Mouse (Mus musculus): ENCODE data around the gene L1td1. TPM values are rescaled to one million over a fixed set of nuclear protein-coding genes. Genes with fewer than 3 reads are reported as not detected.

The L1td1 gene
- polyA plus RNA-seq, 1 experiment from 2014 or later, result not detected

DNA sequence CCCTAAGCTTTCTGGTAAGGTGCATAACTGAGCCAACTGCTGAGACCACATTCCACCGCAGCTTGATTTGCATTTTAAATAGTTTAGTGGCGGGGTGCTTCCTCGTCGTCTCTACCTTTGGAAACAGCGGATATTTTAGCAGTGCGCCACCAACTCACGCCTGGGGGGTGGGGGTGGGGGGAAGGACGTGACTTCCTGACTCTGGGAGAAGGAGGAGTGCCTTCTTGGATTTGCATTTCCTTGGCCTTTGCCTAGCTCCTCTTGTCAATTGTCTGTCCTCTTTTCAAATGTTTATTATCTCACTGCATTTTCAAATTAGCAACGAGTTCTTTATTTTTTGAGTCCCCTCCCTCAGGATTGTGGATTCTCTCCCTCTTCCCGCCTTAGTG is 1.4 kb downstream of the L1td1 start:
- Histone ChIP-seq H3K4me2 (ENCODE audit: low read length) (peak overlapping the region; percentile 28), H3K9ac (replicated peaks; ENCODE audit: low read depth, low read length) (no peak overlapping the region), H3K27ac (ENCODE audit: low read length) (no peak overlapping the region), H3K4me3 (replicated peaks; ENCODE audit: low read length) (no peak overlapping the region), H3K36me3 (ENCODE audit: control insufficient read depth, insufficient read depth) (no peaks in the 10 kb centered on the region), H3K9me3 (ENCODE audit: control insufficient read depth, low read length) (no peaks in the 10 kb centered on the region), H3K4me1 (replicated peaks; ENCODE audit: control insufficient read depth, insufficient read depth, low read length) (peaks cover 11% of the 10 kb centered on the region), H3K27me3 (replicated peaks; ENCODE audit: control insufficient read depth, insufficient read depth, low read length) (peaks cover 21% of the 10 kb centered on the region)
- ATAC-seq, result no peak
- WGBS, result under 1% methylated on average over 10 of the region's 10 CpGs

DNA sequence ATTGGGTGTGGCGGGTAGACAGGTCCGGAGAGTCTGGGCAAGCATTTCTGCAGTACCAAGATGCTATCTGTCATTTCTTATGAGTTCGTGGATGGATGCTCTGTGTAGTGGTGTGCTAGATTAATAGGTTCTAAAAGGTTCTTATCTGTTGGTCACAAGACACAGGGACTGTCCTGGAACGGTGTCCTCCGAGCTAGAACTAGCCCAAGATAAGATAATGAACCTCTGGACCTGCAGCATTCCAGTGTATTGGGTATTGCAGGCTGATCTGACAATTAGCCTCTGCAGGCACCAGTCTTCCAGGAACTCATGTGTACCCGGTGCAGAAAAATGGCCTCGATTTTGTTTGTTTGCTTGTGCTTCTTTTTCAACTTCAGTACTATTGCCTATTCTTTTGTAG is 2.2 kb downstream of the L1td1 start:
- Histone ChIP-seq H3K27ac (ENCODE audit: low read length) (no peak overlapping the region), H3K9ac (replicated peaks; ENCODE audit: low read depth, low read length) (no peak overlapping the region), H3K4me3 (replicated peaks; ENCODE audit: low read length) (no peak overlapping the region), H3K36me3 (ENCODE audit: control insufficient read depth, insufficient read depth) (no peaks in the 10 kb centered on the region), H3K4me2 (ENCODE audit: low read length) (no peak overlapping the region), H3K9me3 (ENCODE audit: control insufficient read depth, low read length) (no peaks in the 10 kb centered on the region), H3K4me1 (replicated peaks; ENCODE audit: control insufficient read depth, insufficient read depth, low read length) (peaks cover 11% of the 10 kb centered on the region), H3K27me3 (replicated peaks; ENCODE audit: control insufficient read depth, insufficient read depth, low read length) (peaks cover 21% of the 10 kb centered on the region)
- no peak for ATAC-seq
- 70% methylated on average over 7 of the region's 7 CpGs for WGBS

DNA sequence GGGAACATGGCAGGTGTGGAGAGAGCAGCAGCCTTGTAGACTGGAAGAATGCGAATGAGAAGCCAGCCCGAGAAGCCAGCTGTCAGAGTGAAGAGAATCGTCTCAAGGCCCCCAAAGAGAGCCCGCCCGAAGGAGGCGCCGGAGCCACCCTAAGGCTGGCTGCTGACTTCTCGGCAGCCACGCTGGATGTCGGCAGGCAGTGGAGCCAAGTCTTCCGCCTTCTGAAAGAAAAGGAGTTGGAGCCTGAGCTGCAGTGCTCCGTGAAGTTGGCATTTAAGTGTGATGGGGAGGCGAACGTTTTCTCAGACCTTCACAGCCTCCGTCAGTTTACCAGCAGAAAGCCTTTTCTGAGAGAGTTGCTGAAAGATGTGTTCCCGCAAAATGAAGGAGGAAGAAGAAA is 7.1 kb downstream of the L1td1 start:
- Histone ChIP-seq H3K9ac (replicated peaks; ENCODE audit: low read depth, low read length) (no peak overlapping the region), H3K4me3 (replicated peaks; ENCODE audit: low read length) (no peak overlapping the region), H3K27ac (ENCODE audit: low read length) (no peak overlapping the region), H3K9me3 (ENCODE audit: control insufficient read depth, low read length) (no peaks in the 10 kb centered on the region), H3K36me3 (ENCODE audit: control insufficient read depth, insufficient read depth) (no peaks in the 10 kb centered on the region), H3K27me3 (replicated peaks; ENCODE audit: control insufficient read depth, insufficient read depth, low read length) (peaks cover 5% of the 10 kb centered on the region; the same call in 1 of the 2 replicates), H3K4me2 (ENCODE audit: low read length) (no peak overlapping the region), H3K4me1 (replicated peaks; ENCODE audit: control insufficient read depth, insufficient read depth, low read length) (no peaks in the 10 kb centered on the region)
- 93% methylated on average over 16 of the region's 16 CpGs for WGBS
- ATAC-seq, result no peak

DNA sequence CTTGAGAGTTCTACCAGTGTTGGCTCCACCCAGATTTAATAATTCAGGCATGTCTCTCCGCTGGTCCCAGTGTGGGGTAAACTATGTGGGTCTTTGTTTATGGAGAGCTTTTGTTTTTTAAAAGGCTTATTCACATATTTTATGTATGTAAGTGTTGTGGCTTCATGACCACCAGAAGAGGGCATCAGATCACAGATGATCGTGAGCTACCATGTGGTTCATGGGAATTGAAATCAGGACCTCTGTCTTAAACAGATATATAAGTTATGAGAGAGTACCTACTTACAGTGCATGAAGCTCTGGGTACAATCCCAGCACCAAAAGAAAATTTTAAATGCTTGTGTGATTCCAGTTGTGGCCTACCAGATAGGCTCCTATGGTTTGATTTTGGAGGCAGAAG is 13.2 kb downstream of the L1td1 start:
- Histone ChIP-seq H3K9ac (replicated peaks; ENCODE audit: low read depth, low read length) (no peak overlapping the region), H3K27ac (ENCODE audit: low read length) (no peak overlapping the region), H3K4me1 (replicated peaks; ENCODE audit: control insufficient read depth, insufficient read depth, low read length) (no peaks in the 10 kb centered on the region), H3K4me2 (ENCODE audit: low read length) (no peak overlapping the region), H3K27me3 (replicated peaks; ENCODE audit: control insufficient read depth, insufficient read depth, low read length) (no peaks in the 10 kb centered on the region), H3K4me3 (replicated peaks; ENCODE audit: low read length) (no peak overlapping the region), H3K9me3 (ENCODE audit: control insufficient read depth, low read length) (no peaks in the 10 kb centered on the region), H3K36me3 (ENCODE audit: control insufficient read depth, insufficient read depth) (no peaks in the 10 kb centered on the region)
- ATAC-seq, result no peak
- WGBS, result 36% methylated on average over 2 of the region's 2 CpGs

DNA sequence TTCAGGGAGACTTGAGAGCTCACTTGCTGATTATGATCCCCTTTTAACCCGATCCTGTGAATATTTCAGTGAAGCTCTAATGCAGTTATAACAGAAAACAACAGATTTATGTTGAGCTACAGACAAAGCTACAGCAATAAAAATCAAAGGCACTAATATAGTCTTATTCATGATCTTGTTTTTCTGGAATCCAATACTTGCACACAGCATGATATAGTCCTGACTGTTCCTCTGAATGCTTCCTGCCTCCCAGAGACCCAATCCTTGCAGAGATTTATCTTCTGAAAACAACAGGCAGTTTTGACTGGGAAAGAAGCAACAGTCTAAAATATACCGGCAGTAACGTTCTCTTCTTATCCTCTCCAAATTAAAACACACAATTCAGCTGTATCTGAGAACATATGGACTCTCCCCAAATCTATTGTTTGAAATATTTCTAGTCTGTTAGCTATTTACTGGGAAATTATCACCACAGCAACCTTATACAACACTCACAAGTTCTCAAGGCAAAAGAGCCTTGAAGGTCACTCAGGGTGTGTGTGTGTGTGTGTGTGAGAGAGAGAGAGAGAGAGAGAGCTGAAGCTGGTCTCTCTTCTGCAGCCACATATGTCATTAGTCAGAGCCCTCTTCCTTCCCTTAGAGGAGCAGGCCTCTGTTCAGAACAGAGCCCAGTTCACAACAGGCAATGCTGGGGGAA is 16.8 kb downstream of the L1td1 start:
- Histone ChIP-seq H3K27me3 (replicated peaks; ENCODE audit: control insufficient read depth, insufficient read depth, low read length) (no peaks in the 10 kb centered on the region), H3K4me3 (replicated peaks; ENCODE audit: low read length) (no peak overlapping the region), H3K9ac (replicated peaks; ENCODE audit: low read depth, low read length) (no peak overlapping the region), H3K4me1 (replicated peaks; ENCODE audit: control insufficient read depth, insufficient read depth, low read length) (no peaks in the 10 kb centered on the region), H3K27ac (ENCODE audit: low read length) (no peak overlapping the region), H3K9me3 (ENCODE audit: control insufficient read depth, low read length) (no peaks in the 10 kb centered on the region), H3K4me2 (ENCODE audit: low read length) (no peak overlapping the region), H3K36me3 (ENCODE audit: control insufficient read depth, insufficient read depth) (no peaks in the 10 kb centered on the region)
- 60% methylated on average over 3 of the region's 3 CpGs for WGBS
- ATAC-seq, result no peak

DNA sequence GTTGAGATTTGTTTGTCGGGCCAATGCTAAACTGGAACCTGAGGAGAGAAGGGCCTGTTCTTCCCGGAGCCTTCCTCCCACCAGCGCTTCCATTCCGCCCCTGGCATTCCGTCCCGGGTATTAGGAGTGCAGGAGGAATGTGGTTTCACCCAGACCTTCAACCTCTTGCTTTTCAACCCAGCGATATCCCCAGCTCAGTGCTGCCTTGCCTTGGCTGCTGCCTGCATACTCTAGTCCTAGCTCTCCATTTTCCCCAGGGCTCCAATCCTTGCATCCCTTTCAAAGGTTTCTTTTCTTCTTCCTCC is 17.3 kb downstream of the L1td1 start:
- Histone ChIP-seq H3K9me3 (ENCODE audit: control insufficient read depth, low read length) (no peaks in the 10 kb centered on the region), H3K27ac (ENCODE audit: low read length) (no peak overlapping the region), H3K4me2 (ENCODE audit: low read length) (no peak overlapping the region), H3K9ac (replicated peaks; ENCODE audit: low read depth, low read length) (no peak overlapping the region), H3K36me3 (ENCODE audit: control insufficient read depth, insufficient read depth) (no peaks in the 10 kb centered on the region), H3K4me3 (replicated peaks; ENCODE audit: low read length) (no peak overlapping the region), H3K27me3 (replicated peaks; ENCODE audit: control insufficient read depth, insufficient read depth, low read length) (no peaks in the 10 kb centered on the region), H3K4me1 (replicated peaks; ENCODE audit: control insufficient read depth, insufficient read depth, low read length) (no peaks in the 10 kb centered on the region)
- ATAC-seq, result no peak
- WGBS, result 24% methylated on average over 7 of the region's 7 CpGs

DNA sequence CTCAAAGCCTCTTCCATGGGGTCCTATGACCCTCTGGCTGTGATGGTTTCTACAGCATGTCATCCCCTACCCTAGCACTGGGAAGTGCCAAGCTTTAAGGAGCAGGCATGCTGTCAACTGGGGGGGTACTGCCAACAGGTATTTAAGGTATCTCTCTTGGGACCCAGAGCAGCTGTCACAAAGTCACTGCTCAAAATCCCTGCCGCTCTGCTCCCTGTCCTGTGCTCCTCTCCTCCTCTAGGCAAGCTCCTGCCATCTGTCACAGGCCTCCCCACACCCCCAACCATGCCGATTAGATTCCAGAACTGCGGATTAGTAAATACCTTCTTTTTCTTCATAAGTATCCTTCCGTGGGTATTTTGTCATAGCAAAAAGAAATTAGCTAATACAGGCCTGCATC is 27.9 kb downstream of the L1td1 start:
- ATAC-seq, result no peak
- Histone ChIP-seq H3K4me3 (replicated peaks; ENCODE audit: low read length) (no peak overlapping the region), H3K4me2 (ENCODE audit: low read length) (no peak overlapping the region), H3K9me3 (ENCODE audit: control insufficient read depth, low read length) (no peaks in the 10 kb centered on the region), H3K9ac (replicated peaks; ENCODE audit: low read depth, low read length) (no peak overlapping the region), H3K4me1 (replicated peaks; ENCODE audit: control insufficient read depth, insufficient read depth, low read length) (peaks cover 15% of the 10 kb centered on the region), H3K27ac (ENCODE audit: low read length) (no peak overlapping the region), H3K27me3 (replicated peaks; ENCODE audit: control insufficient read depth, insufficient read depth, low read length) (no peaks in the 10 kb centered on the region), H3K36me3 (ENCODE audit: control insufficient read depth, insufficient read depth) (no peaks in the 10 kb centered on the region)
- WGBS, result 59% methylated on average over 4 of the region's 4 CpGs

DNA sequence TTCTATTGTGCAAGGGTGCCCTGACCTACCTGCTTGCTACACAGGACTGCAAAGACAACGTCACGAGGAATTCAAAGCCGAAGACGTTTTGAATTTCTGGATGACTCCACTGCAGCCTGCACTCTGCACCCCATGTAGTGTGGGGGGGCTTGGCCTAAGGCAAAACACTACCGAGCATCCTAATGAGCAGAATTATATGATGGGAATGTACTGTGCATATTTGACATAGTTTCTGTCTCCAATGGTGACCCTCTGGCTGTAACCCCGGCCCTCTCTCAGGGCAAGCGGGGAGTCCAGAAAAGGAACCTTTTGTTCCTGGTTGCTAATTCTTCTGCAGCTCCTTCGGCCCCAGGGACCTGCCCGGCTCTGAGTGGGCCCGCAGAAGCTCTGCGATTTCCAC is 29.6 kb downstream of the L1td1 start:
- no peak overlapping the region for H3K9ac ChIP-seq (replicated peaks; ENCODE audit: low read depth, low read length)
- ATAC-seq, result no peak; the same call in 1 of the 2 replicates
- no peak overlapping the region for H3K27ac ChIP-seq (ENCODE audit: low read length)
- no peaks in the 10 kb centered on the region for H3K36me3 ChIP-seq (ENCODE audit: control insufficient read depth, insufficient read depth)
- H3K27me3 ChIP-seq (replicated peaks; ENCODE audit: control insufficient read depth, insufficient read depth, low read length), result no peaks in the 10 kb centered on the region
- H3K9me3 ChIP-seq (ENCODE audit: control insufficient read depth, low read length), result no peaks in the 10 kb centered on the region
- no peak overlapping the region for H3K4me3 ChIP-seq (replicated peaks; ENCODE audit: low read length)
- H3K4me1 ChIP-seq (replicated peaks; ENCODE audit: control insufficient read depth, insufficient read depth, low read length), result peaks cover 15% of the 10 kb centered on the region
- H3K4me2 ChIP-seq (ENCODE audit: low read length), result no peak overlapping the region
- 22% methylated on average over 11 of the region's 11 CpGs for WGBS

DNA sequence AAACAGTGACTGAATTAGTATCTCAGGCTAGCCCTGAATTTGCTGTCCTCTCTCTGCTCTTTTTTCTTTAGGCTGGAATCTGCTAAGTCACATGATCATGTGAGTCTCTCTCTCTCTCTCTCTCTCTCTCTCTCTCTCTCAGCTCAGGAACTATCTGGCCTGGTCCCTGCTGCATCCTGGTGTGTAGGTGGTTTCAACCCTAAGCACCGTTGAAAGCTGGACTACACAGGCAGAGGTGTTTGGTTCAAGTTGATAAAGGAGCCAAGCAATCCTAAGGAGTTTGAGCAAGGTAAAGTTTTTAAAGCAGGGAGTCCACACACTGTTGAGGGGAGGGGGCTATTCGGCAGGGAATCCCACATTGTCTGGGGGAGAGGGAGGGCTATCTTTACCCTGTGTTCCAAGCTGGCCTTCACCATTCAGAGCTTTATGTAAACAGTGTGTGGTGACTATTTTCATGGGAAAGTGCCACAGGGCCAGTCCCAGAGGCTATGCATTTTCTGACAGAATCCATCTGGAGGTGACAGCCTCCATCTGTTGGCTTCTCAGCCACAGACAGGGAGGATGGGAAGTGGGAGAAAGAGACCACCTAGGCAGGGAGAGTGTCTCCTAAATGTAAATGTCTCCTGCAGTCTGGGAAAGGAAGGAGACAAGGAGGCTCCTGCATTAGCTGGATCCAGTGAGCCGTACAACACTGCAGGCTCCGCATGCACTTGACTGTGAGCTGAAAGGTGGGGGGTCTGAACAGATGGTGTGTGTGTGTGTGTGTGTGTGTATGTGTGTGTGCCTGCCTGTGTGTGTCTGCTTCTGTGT is 31.7 kb downstream of the L1td1 start:
- H3K4me3 ChIP-seq (replicated peaks; ENCODE audit: low read length), result no peak overlapping the region
- WGBS, result 40% methylated on average over 4 of the region's 4 CpGs
- ATAC-seq, result peak; percentile 92
- H3K27ac ChIP-seq (ENCODE audit: low read length), result no peak overlapping the region
- no peaks in the 10 kb centered on the region for H3K27me3 ChIP-seq (replicated peaks; ENCODE audit: control insufficient read depth, insufficient read depth, low read length)
- no peak overlapping the region for H3K4me2 ChIP-seq (ENCODE audit: low read length)
- H3K4me1 ChIP-seq (replicated peaks; ENCODE audit: control insufficient read depth, insufficient read depth, low read length), result peaks cover 15% of the 10 kb centered on the region
- H3K36me3 ChIP-seq (ENCODE audit: control insufficient read depth, insufficient read depth), result no peaks in the 10 kb centered on the region
- H3K9ac ChIP-seq (replicated peaks; ENCODE audit: low read depth, low read length), result no peak overlapping the region
- H3K9me3 ChIP-seq (ENCODE audit: control insufficient read depth, low read length), result no peaks in the 10 kb centered on the region

All from forebrain, embryonic 16.5 days (tissue).